Mouse (Mus musculus): ENCODE measurements around the gene Tmem170b.

- TF ChIP-seq CTCF (IDR thresholded peaks at IDR 0.05; ENCODE audit: low read depth) (no peak), EP300 (IDR thresholded peaks at IDR 0.05; ENCODE audit: low read depth) (no peak)
Observed at GRCm38 (mm10) chr13:41625248-41625647, 19.5 kb downstream of the Tmem170b start.

Data from heart, postnatal 0 days (tissue).